Mouse (Mus musculus): Measurements from ENCODE around the gene Crygb.

Crygb gene

DNA sequence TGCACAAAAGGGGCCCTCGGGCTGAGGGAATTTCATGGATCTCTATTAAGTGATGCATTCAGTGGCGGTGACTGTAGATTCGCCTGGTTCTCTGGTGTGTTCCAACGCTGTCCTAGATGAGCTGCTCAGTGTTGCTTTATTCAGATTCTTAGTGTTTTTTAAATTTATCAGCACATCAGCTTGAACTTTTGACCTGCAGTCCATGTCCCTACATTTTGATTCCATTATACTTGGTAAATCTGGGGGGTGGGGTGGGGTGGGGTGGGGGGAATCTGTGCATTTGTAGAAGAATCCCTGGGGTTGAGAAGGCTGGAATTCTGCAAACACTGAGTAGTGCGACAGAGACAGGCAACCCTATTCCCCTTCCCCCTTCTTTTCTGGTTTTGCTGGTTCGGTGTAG, 8.5 kb downstream of the Crygb start, which contains the start of gene Crygc:
Gene Crygc (minus strand): TSS at position 101 of the 400 bp plus-strand sequence.
- WGBS = 77% methylated on average over 6 of the region's 6 CpGs

DNA sequence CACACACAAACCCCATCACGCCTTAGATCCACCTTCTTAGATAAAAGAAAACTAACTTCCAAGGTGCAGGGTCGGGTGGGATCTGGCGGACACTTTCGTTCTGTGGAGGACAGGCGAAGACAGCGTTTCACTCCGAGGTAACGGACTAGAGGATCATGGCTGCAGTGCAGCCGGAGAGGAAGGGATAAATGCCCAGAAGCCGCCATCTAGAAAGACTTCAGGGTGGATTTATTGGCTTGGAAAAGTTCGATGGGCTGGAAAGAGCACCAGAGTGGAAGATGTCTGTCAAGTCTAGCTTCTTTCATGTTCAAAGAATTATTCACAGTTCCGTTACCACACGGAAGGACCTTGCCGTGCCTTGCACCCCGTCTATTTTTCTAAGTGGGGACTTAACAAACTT, 17.9 kb downstream of the Crygb start:
- 82% methylated on average over 15 of the region's 15 CpGs for WGBS

DNA sequence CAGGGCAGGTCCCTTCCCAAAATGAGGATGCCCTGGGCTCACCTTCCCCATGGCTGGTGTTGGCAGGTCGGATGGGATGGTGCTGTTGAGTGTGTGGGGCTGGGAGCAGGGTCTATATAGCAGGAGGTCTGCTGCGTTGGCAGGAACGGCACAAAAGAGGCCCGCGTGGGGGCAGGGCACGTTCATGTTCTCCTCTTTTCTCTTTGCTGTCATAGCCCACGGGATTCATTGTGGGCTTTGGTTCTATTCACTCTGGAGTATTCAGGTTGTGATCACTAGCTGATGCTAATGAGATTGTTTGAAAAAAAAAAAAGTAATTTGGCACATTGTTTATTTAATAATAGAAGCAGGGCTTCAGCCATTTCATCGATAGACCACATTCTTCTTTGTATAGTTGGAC, 18.7 kb downstream of the Crygb start, which contains the start of gene Crygd:
Gene Crygd (minus strand): TSS at position 101 of the 400 bp plus-strand sequence.
- 47% methylated on average over 8 of the region's 8 CpGs for WGBS

DNA sequence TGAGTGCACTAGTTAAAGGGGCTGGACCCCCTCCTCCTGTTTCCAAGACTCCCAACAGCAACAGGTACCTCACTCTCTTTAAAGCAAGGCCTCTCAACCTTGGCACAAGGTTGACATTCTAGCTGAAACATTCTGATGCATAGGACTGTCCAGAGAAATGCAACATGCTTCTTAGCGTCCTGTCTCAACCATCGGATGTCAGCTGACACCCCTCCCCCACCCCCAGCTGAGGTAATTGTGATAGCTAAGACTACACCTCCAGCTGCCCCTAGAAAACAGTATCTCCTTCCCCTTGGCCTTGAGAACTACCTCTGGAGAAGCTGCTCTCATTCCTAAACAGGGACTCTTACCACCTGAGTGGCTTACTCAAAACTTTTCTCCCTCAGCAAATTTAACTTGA, 29.9 kb downstream of the Crygb start:
- 44% methylated on average over 2 of the region's 2 CpGs for WGBS

DNA sequence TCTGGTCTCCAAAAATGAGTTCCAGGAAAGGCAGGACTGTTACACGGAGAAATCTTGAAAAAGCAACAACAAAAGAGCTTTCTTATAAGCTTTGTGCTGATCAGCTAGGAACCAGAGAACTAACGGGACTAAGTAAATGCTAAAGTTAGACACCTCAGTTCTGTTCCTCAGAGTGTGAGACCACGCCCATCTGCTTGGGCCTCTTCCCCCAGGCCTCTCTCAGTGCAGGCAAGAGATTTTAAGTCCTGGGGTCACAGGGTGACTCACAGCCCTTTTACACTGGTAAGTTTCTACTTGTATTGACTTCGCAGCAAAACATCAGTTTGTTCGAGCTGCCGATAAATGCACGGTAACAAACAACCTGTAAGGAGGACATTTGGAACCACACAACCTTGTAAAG, 30.4 kb downstream of the Crygb start:
- 77% methylated on average over 7 of the region's 7 CpGs for WGBS

DNA sequence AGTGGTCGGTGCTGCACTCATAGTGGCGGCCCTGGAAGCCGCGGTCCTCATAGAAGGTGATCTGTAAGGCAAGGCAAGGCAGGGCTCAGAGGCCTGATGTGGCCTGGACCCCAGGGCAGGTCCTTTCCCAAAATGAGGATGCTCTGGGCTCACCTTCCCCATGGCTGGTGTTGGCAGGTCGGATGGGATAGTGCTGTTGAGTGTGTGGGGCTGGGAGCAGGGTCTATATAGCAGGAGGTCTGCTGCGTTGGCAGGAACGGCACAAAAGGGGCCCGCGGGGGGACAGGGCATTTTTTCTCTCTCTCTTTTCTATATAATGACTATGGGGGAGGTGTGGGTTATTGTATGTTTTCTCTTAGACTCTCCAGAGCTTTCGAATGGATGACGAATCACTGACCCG, 31.1 kb downstream of the Crygb start, which contains the start of gene Cryge:
Gene Cryge (minus strand): TSS at position 198 of the 400 bp plus-strand sequence.
- 74% methylated on average over 8 of the region's 12 CpGs for WGBS

DNA sequence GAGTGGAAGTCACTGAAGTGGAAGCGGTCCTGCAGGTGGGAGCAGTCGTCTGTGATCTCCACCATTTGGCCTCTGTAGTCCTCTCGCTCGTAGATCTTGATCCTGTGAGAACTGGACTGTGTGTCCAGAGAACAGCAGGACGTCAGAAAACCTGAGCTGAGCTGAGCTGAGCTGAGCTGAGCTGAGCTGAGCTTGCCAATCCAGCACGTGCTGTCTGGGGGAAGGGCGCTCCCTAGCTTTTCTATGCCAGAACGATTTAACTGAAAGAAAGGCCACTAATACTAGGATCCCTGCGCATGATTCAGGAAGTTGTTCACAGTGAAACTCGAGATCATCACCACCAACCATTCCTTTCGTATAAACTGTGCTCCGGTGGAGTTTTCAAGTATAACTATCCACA, 33.3 kb downstream of the Crygb start:
- WGBS = 53% methylated on average over 12 of the region's 12 CpGs

DNA sequence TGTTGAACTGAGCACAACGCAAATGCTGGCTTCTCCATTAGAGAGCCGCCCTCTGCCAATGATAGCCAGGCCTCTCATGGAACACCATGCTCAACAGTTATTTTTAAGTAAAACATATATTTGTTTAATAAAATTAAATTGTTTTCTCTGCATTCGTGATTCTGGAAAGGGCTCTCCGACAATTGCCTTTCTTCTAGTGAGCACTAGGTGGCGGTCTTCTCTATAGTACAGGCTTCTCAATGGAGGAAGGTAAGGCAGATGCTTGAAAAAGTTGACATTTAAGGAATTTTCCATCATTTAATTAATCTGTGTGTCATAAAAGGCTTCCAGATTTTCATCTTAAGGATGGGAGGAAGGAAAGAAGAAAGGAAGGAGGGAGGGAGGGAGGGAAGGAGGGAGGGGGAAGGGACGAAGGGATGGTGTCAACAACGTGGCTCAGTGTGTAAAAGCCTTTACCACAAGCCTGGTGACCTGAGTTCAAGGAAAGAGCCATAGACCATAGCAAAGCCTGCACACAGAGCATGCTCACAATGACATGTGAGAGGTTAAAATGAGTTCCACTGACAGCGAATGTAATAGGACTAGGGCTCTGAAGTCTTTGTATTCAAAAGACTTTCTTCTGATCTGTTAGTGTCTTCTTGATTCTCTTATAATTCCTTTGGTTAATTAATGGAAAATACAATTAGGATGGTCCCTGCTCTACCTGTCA, 35.5 kb downstream of the Crygb start:
- WGBS = 35% methylated on average over 8 of the region's 8 CpGs

DNA sequence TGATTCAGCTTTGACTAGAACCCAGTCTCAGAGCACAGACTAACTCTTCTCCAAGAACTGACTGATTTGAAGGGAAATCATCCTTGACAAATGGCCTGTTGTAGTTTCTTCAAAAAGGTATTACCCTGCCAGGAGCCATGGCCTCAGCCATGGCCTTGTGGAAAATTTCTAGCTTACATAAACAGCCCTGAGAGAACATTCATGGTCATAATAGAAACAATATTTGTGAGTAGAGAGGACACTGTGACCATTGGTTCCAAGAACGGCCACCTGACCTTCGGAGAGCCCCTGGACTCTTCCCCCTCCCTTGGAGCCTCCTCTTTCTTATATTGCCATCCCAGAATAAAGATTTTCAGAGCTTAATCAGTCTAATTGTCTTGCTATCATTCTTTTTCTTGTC, 38.7 kb downstream of the Crygb start:
- WGBS = 84% methylated on average over 2 of the region's 2 CpGs

DNA sequence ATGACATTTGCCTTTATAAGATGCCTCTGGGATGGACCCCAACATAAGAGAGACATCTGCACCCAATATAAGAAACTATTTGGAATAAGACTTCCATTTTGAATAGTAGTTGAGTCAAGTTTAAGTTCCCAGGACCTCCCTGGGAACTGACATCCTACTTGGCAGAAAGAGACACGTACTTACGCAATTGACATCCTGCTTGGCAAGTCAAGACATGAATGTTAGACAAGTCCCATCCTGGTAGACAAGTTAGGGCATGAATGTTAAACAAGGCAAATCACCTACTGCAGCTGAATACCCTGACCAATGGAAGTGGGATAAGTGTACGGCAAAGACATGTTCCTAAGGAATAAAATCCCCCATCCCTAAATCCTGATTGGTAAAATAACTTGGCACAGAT, 40.3 kb downstream of the Crygb start:
- 95% methylated on average over 3 of the region's 3 CpGs for WGBS

DNA sequence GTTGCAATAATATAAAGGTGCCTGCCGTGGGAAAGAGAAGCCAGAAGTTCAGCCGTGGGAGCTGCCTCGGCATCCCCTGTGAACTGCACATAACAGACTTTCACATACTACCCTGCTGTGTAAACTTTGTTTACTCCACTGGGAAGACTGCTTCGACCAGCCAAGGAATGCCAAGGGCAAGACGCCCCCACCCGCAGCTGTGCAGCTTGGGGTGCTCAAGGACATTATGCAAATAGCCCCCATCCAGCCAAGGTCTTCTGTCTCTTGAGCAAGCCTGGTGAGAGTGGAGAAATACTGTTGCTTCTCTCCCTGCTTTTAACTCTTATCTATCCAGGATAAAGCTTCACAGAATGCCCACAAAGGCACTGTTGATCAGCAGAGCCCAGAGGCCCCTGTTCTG, 41.3 kb downstream of the Crygb start:
- WGBS = 85% methylated on average over 6 of the region's 6 CpGs

DNA sequence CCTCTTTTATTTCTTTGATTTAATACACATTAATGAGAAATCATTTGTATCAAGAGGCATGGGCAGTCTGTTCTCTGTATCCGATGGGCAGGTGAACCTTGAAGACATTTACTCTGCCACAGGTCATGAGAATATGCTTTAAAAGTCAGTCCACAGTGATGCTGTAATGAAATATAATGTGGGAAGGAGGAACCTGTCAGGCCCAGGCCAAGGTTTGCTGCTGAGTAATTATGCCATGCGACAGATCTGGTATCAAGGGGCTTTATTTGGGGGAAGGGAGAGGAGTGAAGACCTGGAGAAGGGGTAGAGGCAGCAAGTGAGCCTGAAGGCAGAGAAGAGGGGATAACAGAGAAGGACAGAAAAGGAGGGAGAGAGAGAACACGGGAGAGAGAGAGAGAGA, 42.4 kb downstream of the Crygb start:
- WGBS = 91% methylated on average over 3 of the region's 3 CpGs

DNA sequence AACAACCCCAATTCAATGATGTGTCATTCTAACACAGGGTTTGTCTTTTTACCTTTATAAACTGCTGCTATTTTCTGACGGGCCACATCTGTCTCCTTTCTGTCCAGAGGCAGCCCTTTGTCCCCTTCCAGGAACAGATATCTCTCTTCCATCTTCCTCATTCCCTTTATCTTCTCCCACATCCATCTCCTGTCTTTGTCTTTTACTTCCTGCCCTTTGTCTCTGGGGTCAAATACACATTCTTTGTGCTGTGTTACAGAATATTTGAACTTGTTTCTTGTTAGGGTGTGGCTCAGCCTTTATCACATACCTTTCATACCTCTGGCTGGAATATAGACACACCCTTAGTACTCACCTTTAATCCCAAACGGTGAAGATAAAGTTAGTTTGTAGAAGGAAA, 44.5 kb downstream of the Crygb start:
- WGBS = 69% methylated on average over 2 of the region's 2 CpGs

DNA sequence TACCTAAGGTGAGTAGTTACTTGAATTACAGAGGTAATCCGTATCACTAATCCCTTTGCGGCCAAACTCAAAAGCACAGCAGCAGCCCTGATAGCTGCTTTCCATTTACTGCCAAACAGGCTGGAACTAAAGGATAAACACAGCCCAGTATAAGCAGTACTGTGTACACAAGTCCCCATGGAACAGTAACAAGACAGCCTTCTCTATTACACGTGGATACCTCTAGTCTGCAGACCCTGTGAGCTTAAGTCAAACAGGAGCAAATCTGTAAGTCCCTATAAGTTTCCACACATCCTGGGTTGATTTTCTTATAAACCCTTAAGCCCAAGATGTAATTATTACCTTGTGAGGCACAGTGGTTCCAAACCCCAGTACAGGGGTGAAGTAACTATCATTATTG, 46.6 kb downstream of the Crygb start:
- 49% methylated on average over 3 of the region's 3 CpGs for WGBS

DNA sequence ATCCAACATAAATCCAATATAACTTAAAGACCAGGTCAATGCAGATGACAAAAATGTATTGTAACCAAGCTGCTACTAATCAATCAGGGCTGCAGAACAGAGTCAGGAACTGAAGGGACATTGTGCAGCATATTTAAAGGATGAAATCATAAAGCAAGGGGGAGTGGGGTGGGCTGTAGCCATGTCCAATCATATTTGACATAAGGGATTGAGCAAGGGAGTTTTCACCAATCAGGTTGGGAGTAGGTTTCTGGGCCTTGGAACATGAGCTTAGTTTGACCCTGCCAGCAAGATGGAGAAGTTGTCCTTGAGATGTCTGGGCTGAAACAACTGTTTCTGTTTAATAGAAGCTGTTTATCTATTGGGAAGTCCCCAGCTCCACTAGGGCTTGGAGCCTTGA, 49.4 kb downstream of the Crygb start, which contains the start of gene Akr1cl:
Gene Akr1cl (minus strand): TSS at position 119 of the 400 bp plus-strand sequence.

Measured in cerebral cortex, adult 2 months (tissue).